Mouse (Mus musculus): Measurements from ENCODE around the gene Adora1. TPM values are rescaled to one million over a fixed set of nuclear protein-coding genes. Genes with fewer than 3 reads are reported as not detected.

Adora1 gene
- total RNA-seq, 2 experiments from 2014 or later = 175 to 206 TPM

GRCm38 (mm10) chr1:134168567-134168966 lies 66.7 kb downstream of the Adora1 start:
- intact Hi-C loops (cut with DNase I) = no loop called here
- DNase-seq (ENCODE audit: low spot score in 2 of 2) = no peak

- DNase-seq (ENCODE audit: low spot score in 2 of 2) = no peak
- intact Hi-C loops (cut with DNase I) = no loop called here
Observed at GRCm38 (mm10) chr1:134167416-134168305, 67.6 kb downstream of the Adora1 start.

GRCm38 (mm10) chr1:134166547-134166946 lies 68.7 kb downstream of the Adora1 start:
- intact Hi-C loops (cut with DNase I) = no loop called here
- no peak for DNase-seq (ENCODE audit: low spot score in 2 of 2)

- intact Hi-C loops (cut with DNase I) = no loop called here
- DNase-seq (ENCODE audit: low spot score in 2 of 2) = no peak
Observed at GRCm38 (mm10) chr1:134164454-134164853, 70.8 kb downstream of the Adora1 start.

GRCm38 (mm10) chr1:134163476-134163875 lies 71.8 kb downstream of the Adora1 start:
- no peak for DNase-seq (ENCODE audit: low spot score in 2 of 2)
- intact Hi-C loops (cut with DNase I) = no loop called here

GRCm38 (mm10) chr1:134162510-134163225 lies 72.6 kb downstream of the Adora1 start:
- intact Hi-C loops (cut with DNase I) = no loop called here
- DNase-seq (ENCODE audit: low spot score in 2 of 2) = no peak

GRCm38 (mm10) chr1:134161399-134161798 lies 73.8 kb downstream of the Adora1 start:
- DNase-seq (ENCODE audit: low spot score in 2 of 2) = no peak
- intact Hi-C loops (cut with DNase I) = no loop called here

- intact Hi-C loops (cut with DNase I) = no loop called here
- no peak for DNase-seq (ENCODE audit: low spot score in 2 of 2)
Observed at GRCm38 (mm10) chr1:134160404-134160803, 74.8 kb downstream of the Adora1 start.

- intact Hi-C loops (cut with DNase I) = loop anchor here (5.0 kb wide), 2 partner anchors 43 to 168 kb away; no protein-coding TSS in a partner anchor
- DNase-seq (ENCODE audit: low spot score in 2 of 2) = no peak
Observed at GRCm38 (mm10) chr1:134154655-134155054, 80.6 kb downstream of the Adora1 start.

GRCm38 (mm10) chr1:134154121-134154520 lies 81.1 kb downstream of the Adora1 start:
- intact Hi-C loops (cut with DNase I) = loop anchor here (5.0 kb wide), 2 partner anchors 43 to 168 kb away; no protein-coding TSS in a partner anchor
- DNase-seq (ENCODE audit: low spot score in 2 of 2) = no peak

GRCm38 (mm10) chr1:134152626-134153590 lies 82.3 kb downstream of the Adora1 start:
- intact Hi-C loops (cut with DNase I) = loop anchor here (5.0 kb wide), 2 partner anchors 44 to 169 kb away; no protein-coding TSS in a partner anchor

GRCm38 (mm10) chr1:134151655-134152412 lies 83.4 kb downstream of the Adora1 start:
- intact Hi-C loops (cut with DNase I) = loop anchor here (1.0 to 5.0 kb wide), 3 partner anchors 45 to 170 kb away; no protein-coding TSS in a partner anchor
- peak; percentile 64 to 69 for DNase-seq (ENCODE audit: low spot score in 2 of 2)

More at GRCm38 (mm10) chr1:134152626-134153590, 82.3 kb downstream of the Adora1 start:
- DNase-seq (ENCODE audit: low spot score in 2 of 2) = no peak

- intact Hi-C loops (cut with DNase I) = loop anchor here (1.0 to 5.0 kb wide), 3 partner anchors 47 to 172 kb away; no protein-coding TSS in a partner anchor
- DNase-seq (ENCODE audit: low spot score in 2 of 2) = no peak
Observed at GRCm38 (mm10) chr1:134150745-134151144, 84.5 kb downstream of the Adora1 start.

GRCm38 (mm10) chr1:134150076-134150475 lies 85.2 kb downstream of the Adora1 start:
- intact Hi-C loops (cut with DNase I) = loop anchor here (5.0 kb wide), 2 partner anchors 47 to 172 kb away; no protein-coding TSS in a partner anchor
- DNase-seq (ENCODE audit: low spot score in 2 of 2) = no peak

Data from left cerebral cortex, postnatal 36 days (tissue).